Mouse (Mus musculus) liver, adult 10 weeks (tissue): Measurements from ENCODE around the gene Crocc. TPM values are rescaled to one million over a fixed set of nuclear protein-coding genes. Genes with fewer than 3 reads are reported as not detected.

Source experiments
- polyA plus RNA-seq: library from polyadenylated mRNA; stranded (reverse); fragments of 350-450 nt; fragmentation: Illumina TruSeq; extraction: RNeasy Lipid Tissue Mini Kit (QIAGEN cat#74804); gene quantifications from one replicate; pipeline ENCODE4 v1.2.3, GENCODE M21; 2014; ENCODE audit warnings: low read depth, low replicate concordance

The Crocc gene
- not detected for polyA plus RNA-seq

DNA sequence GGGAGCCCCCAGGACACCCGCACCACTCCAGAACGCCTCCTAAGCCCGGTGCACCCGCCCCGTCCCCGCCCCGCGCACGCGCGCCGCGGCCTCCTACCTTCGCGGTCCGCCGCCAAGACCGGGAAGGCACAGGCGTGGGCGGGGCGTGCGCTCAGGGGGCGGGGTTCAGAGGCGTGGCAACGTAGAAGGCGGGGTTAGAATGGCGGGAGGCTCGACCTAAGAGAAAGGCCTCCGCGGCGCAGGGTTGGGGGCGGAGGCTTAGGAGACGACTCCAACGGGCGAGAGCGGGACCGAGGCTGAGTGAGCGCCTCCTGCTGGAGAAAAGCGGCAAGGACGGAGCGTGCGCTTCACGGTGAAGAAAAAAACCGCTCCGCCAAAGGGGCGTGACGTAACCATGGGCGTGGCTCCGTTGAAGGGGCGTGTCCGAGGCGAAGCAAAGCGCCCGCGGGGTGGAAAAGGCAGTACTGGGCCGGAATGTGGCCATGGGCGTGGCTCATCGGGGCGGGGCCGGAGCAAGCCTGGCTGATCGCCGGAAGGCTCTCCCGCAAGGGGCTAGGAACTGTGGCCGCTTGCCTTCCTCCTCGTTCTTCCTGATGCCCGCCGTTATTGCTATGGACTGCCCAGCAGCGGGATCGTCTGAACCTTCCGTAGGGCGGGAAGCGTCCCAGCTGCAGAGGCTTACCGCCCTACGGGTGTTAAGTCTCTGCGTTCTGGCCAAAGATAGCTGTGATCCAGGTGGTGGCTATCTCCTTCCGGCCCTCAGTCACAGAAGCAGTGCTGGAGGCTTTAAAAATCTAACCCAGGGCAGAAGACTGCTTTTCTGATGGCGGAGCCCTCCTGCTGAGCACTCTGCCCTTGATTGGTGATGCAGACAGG lies at the start of gene Crocc:
TSS of gene Crocc (minus strand) at position 125 of the 876 bp plus-strand sequence.

DNA sequence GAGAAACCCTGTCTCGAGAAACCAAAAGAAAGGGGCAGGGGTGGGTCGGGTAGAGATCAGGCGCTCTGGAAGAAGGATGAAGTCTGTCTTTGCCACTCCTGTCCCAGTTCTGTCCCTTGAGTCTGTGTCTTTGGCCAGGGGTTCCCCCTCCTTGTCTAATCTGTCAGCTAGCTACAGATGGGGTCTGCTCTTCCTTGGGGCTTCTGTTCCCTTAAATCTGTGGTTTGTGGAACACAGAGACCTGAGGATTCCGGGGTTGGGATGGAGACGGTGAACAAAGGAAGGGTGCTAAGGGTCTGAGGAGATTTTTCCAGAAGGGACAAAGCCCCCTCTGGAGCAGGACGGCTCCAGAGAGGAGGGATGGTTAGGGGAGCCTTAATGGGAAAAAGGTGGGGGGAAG lies 27.7 kb upstream of the Crocc start, which contains the start of gene Spata21:
TSS of gene Spata21 (plus strand) at position 301 of the 400 bp plus-strand sequence.

GRCm38 (mm10) chr4:141077681-141078509 lies 17.5 kb upstream of the Crocc start, which contains the start of gene Necap2:
Gene Necap2 (minus strand): TSS chr4:141078357.

GRCm38 (mm10) chr4:141010118-141010517 lies 50.2 kb downstream of the Crocc start, which contains the start of gene Mfap2:
Gene Mfap2 (plus strand): TSS chr4:141010418.

DNA sequence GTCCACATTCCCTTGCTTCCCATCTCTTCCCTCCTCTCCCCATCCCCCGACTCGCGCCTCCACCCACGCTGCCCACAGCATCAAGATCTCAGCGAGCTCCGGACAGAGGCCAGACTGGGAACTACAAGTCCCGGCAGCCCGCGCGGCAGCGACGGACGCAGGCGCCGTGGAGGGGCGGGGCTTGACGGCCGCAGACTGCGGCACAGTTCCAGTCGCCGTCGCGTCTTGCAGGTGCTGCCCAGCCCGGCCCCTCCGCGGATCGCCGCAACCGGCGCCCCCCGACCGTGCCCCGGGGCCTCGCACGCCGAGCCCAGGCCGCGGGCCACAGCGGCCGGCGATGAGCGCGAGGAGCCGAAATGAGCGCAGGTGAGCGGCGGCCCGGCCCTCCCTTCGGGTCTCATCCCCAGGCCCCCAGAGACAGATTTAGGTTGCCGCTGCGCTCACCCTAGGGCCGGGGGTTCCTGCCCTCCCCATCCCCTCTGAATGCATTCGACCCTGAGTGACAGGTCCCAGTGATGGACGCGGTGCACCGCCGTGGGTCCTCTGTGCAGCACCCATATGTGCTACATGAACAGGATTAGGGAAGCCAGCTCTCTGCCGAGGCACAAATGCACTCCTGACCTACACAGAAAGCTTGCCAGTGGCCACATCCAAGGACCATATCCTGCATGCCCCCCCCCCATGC lies 73.5 kb downstream of the Crocc start, which contains the start of gene Atp13a2:
TSS of gene Atp13a2 (plus strand) at position 163 of the 685 bp plus-strand sequence.

Other genes with a start within 250 kb of the Crocc start
- not detected for gene Padi3, start 249.9 kb downstream of the Crocc start, polyA plus RNA-seq
- gene Padi1, start 214.8 kb downstream of the Crocc start, polyA plus RNA-seq, result not detected
- 0.13 TPM for gene Padi2, start 154.2 kb downstream of the Crocc start, polyA plus RNA-seq
- gene Sdhb, start 99.3 kb downstream of the Crocc start, polyA plus RNA-seq, result 107 TPM
- 0.82 TPM for gene Atp13a2, start 73.7 kb downstream of the Crocc start, polyA plus RNA-seq
- not detected for gene Mfap2, start 50.1 kb downstream of the Crocc start, polyA plus RNA-seq
- gene Necap2, start 17.8 kb upstream of the Crocc start, polyA plus RNA-seq, result 2.8 TPM
- not detected for gene Spata21, start 27.8 kb upstream of the Crocc start, polyA plus RNA-seq
- 14.6 TPM for gene Szrd1, start 79.2 kb upstream of the Crocc start, polyA plus RNA-seq
- gene Fbxo42, start 87.4 kb upstream of the Crocc start, polyA plus RNA-seq, result 2.1 TPM
- gene Rsg1, start 153.4 kb upstream of the Crocc start, polyA plus RNA-seq, result not detected
- gene Arhgef19, start 178.9 kb upstream of the Crocc start, polyA plus RNA-seq, result 4.2 TPM
- gene Epha2, start 240.7 kb upstream of the Crocc start, polyA plus RNA-seq, result 0.74 TPM